8 mouse cellular contexts compared by ENCODE assay signal in genomic region chr12:83037798-83038560, GRCm38 (mm10).
A peak's percentile ranks its signal among the peaks of the same experiment; 100 is the strongest.
DNase-seq lines count a peak whose midpoint lies in the region; ATAC-seq lines count a peak whose summit lies in the region.
"Had no signal": no experiment of that assay in that cellular context is flagged by ENCODE, and none has a peak within 500 bp of the region (broad histone marks: within the 10 kb centered on the region; RNA-seq: fewer than 3 reads in every experiment).

No protein-coding gene starts in this region.

- H3K4me1 ChIP-seq in hindbrain, embryonic 12.5 days, result peaks cover 26% of the 10 kb centered on the region
- H3K4me1 ChIP-seq in midbrain, embryonic 10.5 days, result peaks cover 14% of the 10 kb centered on the region

- DNase-seq in layer of hippocampus, adult 11-12 months (ENCODE audit: low spot score), result peak; percentile 64
- DNase-seq in layer of hippocampus, adult 9-10 months (ENCODE audit: low spot score), result no peak
- peak; percentile 17 for DNase-seq in midbrain, embryonic 10.5 days (ENCODE audit: low spot score)
- peak; percentile 62 for DNase-seq in telencephalon, adult 2 months (ENCODE audit: low read depth, low spot score)
- no peak for DNase-seq in cerebellum, adult 18-20 months

- 64% methylated on average over 25 of the region's 25 CpGs for WGBS in hindbrain, embryonic 12.5 days
- WGBS in midbrain, embryonic 10.5 days, result 77% methylated on average over 25 of the region's 25 CpGs

- H3K4me2 ChIP-seq in hindbrain, embryonic 12.5 days (replicated peaks), result no peak overlapping the region
- H3K4me2 ChIP-seq: limb, embryonic 13.5 days had no signal

- H3K9ac ChIP-seq in hindbrain, embryonic 12.5 days, result no peak overlapping the region
- H3K9ac ChIP-seq: limb, embryonic 13.5 days had no signal

- no peaks in the 10 kb centered on the region for H3K27me3 ChIP-seq in hindbrain, embryonic 12.5 days
- peaks cover under 1% of the 10 kb centered on the region; the same call in 1 of the 2 replicates for H3K27me3 ChIP-seq in midbrain, embryonic 10.5 days (ENCODE audit: low read depth, poor library complexity, severe bottlenecking)
- H3K27me3 ChIP-seq: limb, embryonic 13.5 days had no signal

- no peaks in the 10 kb centered on the region for H3K36me3 ChIP-seq in hindbrain, embryonic 12.5 days
- H3K36me3 ChIP-seq in midbrain, embryonic 10.5 days, result no peaks in the 10 kb centered on the region
- H3K36me3 ChIP-seq: limb, embryonic 13.5 days had no signal

- H3K27ac ChIP-seq in hindbrain, embryonic 12.5 days, result peak overlapping the region; percentile 75
- H3K27ac ChIP-seq in midbrain, embryonic 10.5 days (replicated peaks), result peak overlapping the region; percentile 61
- H3K27ac ChIP-seq: limb, embryonic 13.5 days had no signal

- no peaks in the 10 kb centered on the region for H3K9me3 ChIP-seq in hindbrain, embryonic 12.5 days (replicated peaks)
- H3K9me3 ChIP-seq in midbrain, embryonic 10.5 days (replicated peaks), result no peaks in the 10 kb centered on the region
- H3K9me3 ChIP-seq: limb, embryonic 13.5 days had no signal

- peak; percentile 61 for ATAC-seq in hindbrain, embryonic 12.5 days (ENCODE audit: low FRiP score)
- ATAC-seq in megakaryocyte, adult 5-6 weeks (ENCODE audit: poor library complexity, severe bottlenecking), result no peak

- no peak overlapping the region for H3K4me3 ChIP-seq in hindbrain, embryonic 12.5 days
- no peak overlapping the region for H3K4me3 ChIP-seq in midbrain, embryonic 10.5 days
- H3K4me3 ChIP-seq: limb, embryonic 13.5 days had no signal

Comparison
In these comparisons a context has a peak if more than half of its experiments do, and no peak if none do; other contexts are left out.
1. DNase-seq: peak in layer of hippocampus, adult 11-12 months (single experiment), midbrain, embryonic 10.5 days (single experiment) and telencephalon, adult 2 months (single experiment); none in layer of hippocampus, adult 9-10 months (single experiment) and cerebellum, adult 18-20 months (0 of 2).